Comparison of ENCODE assay signal across 11 mouse cellular contexts in the genomic region with DNA sequence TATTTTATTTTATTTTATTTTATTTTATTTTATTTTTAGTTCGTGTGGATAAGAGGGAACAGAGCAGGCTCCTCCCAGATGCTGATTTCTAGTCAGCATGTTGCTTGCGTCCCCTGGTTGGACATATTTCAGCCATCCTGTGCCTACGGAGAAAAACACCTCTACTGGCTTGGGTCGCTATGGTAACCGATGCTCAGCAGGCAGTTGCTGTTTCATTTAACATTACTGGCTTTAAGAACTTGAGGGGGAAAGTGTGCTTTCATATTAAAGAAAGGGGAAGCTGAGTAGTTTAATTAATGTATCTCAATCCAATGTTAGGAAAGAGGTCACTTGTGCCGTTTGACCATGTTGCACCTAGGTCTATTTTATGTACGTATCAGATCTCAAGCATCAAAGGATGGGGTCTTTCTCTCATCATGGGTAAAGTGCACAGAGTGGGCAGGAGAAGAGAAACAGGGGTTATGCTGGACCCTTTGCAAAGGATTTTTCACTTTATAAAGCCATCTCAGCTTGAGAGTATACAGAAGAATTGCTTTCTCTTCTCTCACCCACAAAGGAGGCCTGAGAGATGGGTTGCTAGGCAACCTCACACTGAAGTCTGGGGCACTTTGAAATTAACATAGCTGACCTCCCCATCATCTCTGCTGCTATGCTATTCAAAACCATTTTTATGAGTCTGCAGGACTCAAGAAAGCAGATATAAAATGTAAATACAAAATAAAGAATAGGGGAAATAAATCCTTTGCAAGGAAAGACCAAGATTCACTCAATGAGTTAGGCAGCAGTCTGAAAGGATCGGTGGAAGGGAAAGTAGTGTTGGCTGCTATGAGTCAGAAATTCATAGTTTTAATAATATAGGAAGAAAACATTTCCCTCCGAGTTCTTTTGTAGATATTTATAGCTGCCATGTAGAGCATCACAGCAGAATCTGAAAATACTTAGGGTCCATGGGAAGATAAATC. TPM values are rescaled to one million over a fixed set of nuclear protein-coding genes. Genes with fewer than 3 reads are reported as not detected.
DNase-seq lines count a peak whose midpoint lies in the region; ATAC-seq lines count a peak whose summit lies in the region.
"Had no signal": no experiment of that assay in that cellular context is flagged by ENCODE, and none has a peak within 500 bp of the region (broad histone marks: within the 10 kb centered on the region; RNA-seq: fewer than 3 reads in every experiment).

No protein-coding gene starts in this region.

- 0 out of 2 replicates have a peak, but pooled peaks cover 5% of the 10 kb centered on the region for H3K27me3 ChIP-seq in forebrain, embryonic 10.5 days (ENCODE audit: poor library complexity, severe bottlenecking)
- no peaks in the 10 kb centered on the region for H3K27me3 ChIP-seq in hindbrain, embryonic 16.5 days (replicated peaks; ENCODE audit: control insufficient read depth, insufficient read depth, low read length)
- H3K27me3 ChIP-seq in neural tube, embryonic 15.5 days (replicated peaks) = no peaks in the 10 kb centered on the region
- H3K27me3 ChIP-seq: stomach, embryonic 15.5 days had no signal

- H3K27ac ChIP-seq in forebrain, embryonic 10.5 days = peak overlapping the region; percentile 82
- H3K27ac ChIP-seq in hindbrain, embryonic 16.5 days (ENCODE audit: low read depth, low read length) = peak overlapping the region; percentile 75
- H3K27ac ChIP-seq in neural tube, embryonic 15.5 days (replicated peaks) = peak overlapping the region; percentile 76
- H3K27ac ChIP-seq: kidney, postnatal 0 days; stomach, embryonic 15.5 days had no signal

- 49% methylated on average over 9 of the region's 9 CpGs for WGBS in forebrain, embryonic 10.5 days
- WGBS in hindbrain, embryonic 16.5 days = 13% methylated on average over 9 of the region's 9 CpGs
- 13% methylated on average over 9 of the region's 9 CpGs for WGBS in neural tube, embryonic 15.5 days

- H3K9ac ChIP-seq in hindbrain, embryonic 16.5 days (ENCODE audit: low read depth, low read length) = no peak overlapping the region
- no peak overlapping the region for H3K9ac ChIP-seq in neural tube, embryonic 15.5 days (replicated peaks)
- H3K9ac ChIP-seq: stomach, embryonic 15.5 days had no signal

- peak overlapping the region; percentile 49 for H3K4me2 ChIP-seq in hindbrain, embryonic 16.5 days (ENCODE audit: low read length)
- peak overlapping the region; percentile 42 for H3K4me2 ChIP-seq in neural tube, embryonic 15.5 days
- H3K4me2 ChIP-seq: stomach, embryonic 15.5 days had no signal

- peak overlapping the region; percentile 25 for H3K4me3 ChIP-seq in forebrain, embryonic 10.5 days
- no peak overlapping the region for H3K4me3 ChIP-seq in hindbrain, embryonic 16.5 days (ENCODE audit: low read length)
- H3K4me3 ChIP-seq in neural tube, embryonic 15.5 days (replicated peaks) = no peak overlapping the region
- H3K4me3 ChIP-seq: stomach, embryonic 15.5 days had no signal

- peak; percentile 79 for ATAC-seq in hindbrain, embryonic 16.5 days
- peak; percentile 79 for ATAC-seq in neural tube, embryonic 15.5 days (ENCODE audit: low FRiP score)

- peaks cover 2% of the 10 kb centered on the region for H3K36me3 ChIP-seq in forebrain, embryonic 10.5 days (replicated peaks)
- no peaks in the 10 kb centered on the region for H3K36me3 ChIP-seq in hindbrain, embryonic 16.5 days (ENCODE audit: control insufficient read depth, insufficient read depth, low read length)
- no peaks in the 10 kb centered on the region for H3K36me3 ChIP-seq in neural tube, embryonic 15.5 days

- intact Hi-C loops in left cerebral cortex, postnatal 10 days (cut with DNase I) = loop anchor here (5.0 kb wide), 1 partner anchor 136 kb away; no protein-coding TSS in a partner anchor
- intact Hi-C loops in heart, postnatal 25 days (cut with DNase I) = no loop called here

- H3K4me1 ChIP-seq in forebrain, embryonic 10.5 days = peaks cover 50% of the 10 kb centered on the region
- H3K4me1 ChIP-seq in hindbrain, embryonic 16.5 days (ENCODE audit: control insufficient read depth, insufficient read depth, low read depth, low read length) = peaks cover 22% of the 10 kb centered on the region
- H3K4me1 ChIP-seq in neural tube, embryonic 15.5 days = peaks cover 31% of the 10 kb centered on the region
- H3K4me1 ChIP-seq: stomach, embryonic 15.5 days had no signal

- no peaks in the 10 kb centered on the region for H3K9me3 ChIP-seq in forebrain, embryonic 10.5 days
- H3K9me3 ChIP-seq in hindbrain, embryonic 16.5 days (ENCODE audit: control insufficient read depth, low read length) = no peaks in the 10 kb centered on the region
- H3K9me3 ChIP-seq in neural tube, embryonic 15.5 days (replicated peaks) = no peaks in the 10 kb centered on the region
- H3K9me3 ChIP-seq: stomach, embryonic 15.5 days had no signal

- peak; percentile 27 to 55 for DNase-seq in left cerebral cortex, postnatal 10 days (ENCODE audit: extremely low spot score in 1 of 2, low spot score in 2 of 2)
- DNase-seq in left cerebral cortex, adult 18-20 months (ENCODE audit: low spot score in 2 of 2) = no peak
- peak; percentile 54 for DNase-seq in forebrain, embryonic 10.5 days (ENCODE audit: extremely low spot score, low spot score)
- DNase-seq in heart, postnatal 25 days (ENCODE audit: low spot score) = no peak
- DNase-seq in lung, adult 18-20 months = no peak
- no peak for DNase-seq in spleen, postnatal 36 days (ENCODE audit: low spot score in 2 of 2)
- DNase-seq: lung, postnatal 4 days had no signal

RNA-seq across cellular contexts. Expression of gene Galnt3, which starts 53.4 kb away (rescaled TPM):
- 1 to 10 TPM; 3.2 to 4.4 TPM for total RNA-seq in left cerebral cortex, postnatal 10 days (2021)
- total RNA-seq in left cerebral cortex, adult 18-20 months (2021) = 1 to 10 TPM; 1.4 to 2.2 TPM
- 0.34 and 0.60 TPM in 2 replicates for polyA plus RNA-seq in forebrain, embryonic 10.5 days (2016; fragmentation: Nextera tagmentation; extraction: Ambion mirVana)
- 0.85 and 1.0 TPM in 2 replicates for polyA plus RNA-seq in hindbrain, embryonic 16.5 days (2015; fragmentation: Nextera tagmentation; extraction: Ambion mirVana)
- 0.46 and 2.0 TPM in 2 replicates for polyA plus RNA-seq in neural tube, embryonic 15.5 days (2015; fragmentation: Nextera tagmentation; extraction: Ambion mirVana)
- total RNA-seq in heart, postnatal 25 days (2021) = not detected

Comparison
In these comparisons a context has a peak if more than half of its experiments do, and no peak if none do; other contexts are left out.
1. DNase-seq: peak in left cerebral cortex, postnatal 10 days (2 of 2) and forebrain, embryonic 10.5 days (single experiment); none in left cerebral cortex, adult 18-20 months (0 of 2), heart, postnatal 25 days (single experiment), lung, adult 18-20 months (0 of 2) and spleen, postnatal 36 days (0 of 2).
2. Peak in every context shown above with its lines, with median percentiles within 50 percentile points of each other: H3K27ac ChIP-seq.